Mouse (Mus musculus): ENCODE results near the gene Alkbh7.

DNA sequence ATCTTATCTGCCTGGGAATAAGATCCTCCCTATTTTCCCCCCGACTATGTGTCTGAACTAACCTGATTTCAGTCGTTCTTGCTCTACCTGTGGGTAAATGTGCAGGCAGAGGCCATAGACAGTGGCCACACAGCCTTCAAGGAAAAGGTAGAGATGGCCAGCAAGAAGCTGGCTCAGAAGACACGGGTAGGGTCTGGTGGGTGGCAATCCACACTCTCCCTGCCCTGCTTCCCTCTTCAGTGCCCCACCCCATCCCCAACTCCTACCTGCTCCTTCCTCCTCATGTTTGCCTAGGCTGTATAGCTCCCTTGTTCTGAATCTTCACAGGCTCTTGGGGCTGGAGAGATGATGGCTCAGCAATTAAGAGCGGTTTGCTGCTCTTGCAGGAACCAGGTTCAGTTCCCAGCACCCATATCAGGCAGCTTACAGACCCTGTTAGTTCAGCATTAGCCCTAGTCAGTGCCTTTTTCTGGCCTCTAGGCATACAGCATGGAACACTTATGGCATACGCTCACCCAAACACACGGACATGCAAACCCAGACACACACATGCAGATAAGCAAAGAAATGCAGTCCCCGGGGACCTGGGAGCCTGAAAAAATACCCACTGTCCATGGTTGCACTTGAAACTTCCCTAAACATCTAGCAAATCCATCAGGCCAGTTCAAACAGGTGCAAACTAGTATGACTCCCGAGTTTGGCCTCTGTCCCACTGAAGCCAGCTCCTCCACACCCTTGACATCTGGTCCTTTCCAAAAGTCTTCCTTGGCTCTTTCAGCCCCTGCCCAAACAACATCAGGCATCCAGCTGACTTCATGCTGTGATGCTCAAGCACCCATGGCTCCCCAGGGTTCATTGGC lies 20.4 kb upstream of the Alkbh7 start:
- TF ChIP-seq CTCF (IDR thresholded peaks at IDR 0.05; ENCODE audit: insufficient read depth, low read depth, low read length): no peak
- no peak for TF ChIP-seq POLR2A (IDR thresholded peaks at IDR 0.05; ENCODE audit: insufficient read depth, low read depth, low read length)

Data from olfactory bulb, adult 2 months (tissue).